Mouse (Mus musculus) kidney, adult 2 months (tissue): Measurements from ENCODE around the gene Ccr7. TPM values are rescaled to one million over a fixed set of nuclear protein-coding genes. Genes with fewer than 3 reads are reported as not detected.

ENCODE experiments used
- DNase-seq: peaks from one replicate; pipeline ENCODE4 v3.0.0; 2021
- H3K27ac ChIP-seq: fragments of 200-500 bp; 2 replicates; pipeline ENCODE4 v1.5.1; 2012; ENCODE audit warnings: low read depth, low read length, control low read depth, inconsistent platforms; ENCODE audit not compliant: insufficient read depth
- H3K27me3 ChIP-seq: fragments of 200-500 bp; replicated peaks from 2 replicates; pipeline ENCODE4 v1.6.1; 2012; ENCODE audit warnings: mild to moderate bottlenecking, moderate library complexity, low read length, inconsistent platforms; ENCODE audit not compliant: control insufficient read depth, insufficient read depth
- H3K36me3 ChIP-seq: fragments of 200-500 bp; 2 replicates; pipeline ENCODE4 v1.6.1; 2012; ENCODE audit warnings: mild to moderate bottlenecking, moderate library complexity, low read length, inconsistent platforms; ENCODE audit not compliant: control insufficient read depth, insufficient read depth
- H3K4me1 ChIP-seq: fragments of 200-500 bp; 2 replicates; pipeline ENCODE4 v1.6.1; 2011; ENCODE audit warnings: low read length; ENCODE audit not compliant: control insufficient read depth, insufficient read depth
- H3K4me3 ChIP-seq: fragments of 200-500 bp; 2 replicates; pipeline ENCODE4 v1.5.1; 2011; ENCODE audit warnings: mild to moderate bottlenecking, low read depth, low read length, control low read depth; ENCODE audit not compliant: insufficient read depth
- CTCF ChIP-seq: fragments of 200-500 bp; conservative IDR thresholded peaks from 2 replicates; pipeline ENCODE4 v1.5.1; 2011; ENCODE audit warnings: low read depth, mild to moderate bottlenecking, control low read depth, low read length, moderate library complexity, mixed read lengths; ENCODE audit not compliant: insufficient read depth, insufficient read length
- POLR2A ChIP-seq: fragments of 200-500 bp; IDR thresholded peaks from one replicate; pipeline ENCODE4 v1.6.1; 2011; ENCODE audit warnings: low read depth, low read length, control low read depth
- WGBS: fragments of 180-500 bp; shearing (Covaris S2); methylation state at CpG from one replicate; pipeline ENCODE4 v1.1.7; 2018; 5-methylcytosine and 5-hydroxymethylcytosine counted together
- polyA plus RNA-seq: library from polyadenylated mRNA; depleted of rRNA; stranded (reverse); fragments of >200 nt; gene quantifications from 2 replicates; pipeline ENCODE4 v1.2.3, GENCODE M21; 2012

The Ccr7 gene
- polyA plus RNA-seq, 1 experiment, result 11.2 TPM

DNA sequence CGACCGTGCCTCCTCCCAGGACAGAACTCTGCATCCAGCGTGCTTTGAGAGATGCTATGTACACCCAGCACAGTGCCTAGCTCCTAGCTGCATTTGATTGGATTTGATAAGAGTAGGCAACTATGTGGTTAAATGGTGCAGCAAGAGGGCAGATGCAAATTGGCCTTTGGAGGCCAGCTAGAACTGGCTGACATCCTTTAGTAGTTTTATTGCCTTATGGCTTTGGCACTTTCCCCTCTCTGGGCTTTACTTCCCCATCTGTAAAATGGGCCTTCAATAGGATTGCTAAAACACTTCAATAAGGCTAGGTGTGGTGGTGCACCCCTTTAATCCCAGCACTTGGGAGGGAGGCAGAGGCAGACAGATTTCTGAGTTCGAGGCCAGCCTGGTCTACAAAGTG, 17.9 kb downstream of the Ccr7 start:
- no peak for TF ChIP-seq POLR2A
- no peak overlapping the region for H3K27ac ChIP-seq

DNA sequence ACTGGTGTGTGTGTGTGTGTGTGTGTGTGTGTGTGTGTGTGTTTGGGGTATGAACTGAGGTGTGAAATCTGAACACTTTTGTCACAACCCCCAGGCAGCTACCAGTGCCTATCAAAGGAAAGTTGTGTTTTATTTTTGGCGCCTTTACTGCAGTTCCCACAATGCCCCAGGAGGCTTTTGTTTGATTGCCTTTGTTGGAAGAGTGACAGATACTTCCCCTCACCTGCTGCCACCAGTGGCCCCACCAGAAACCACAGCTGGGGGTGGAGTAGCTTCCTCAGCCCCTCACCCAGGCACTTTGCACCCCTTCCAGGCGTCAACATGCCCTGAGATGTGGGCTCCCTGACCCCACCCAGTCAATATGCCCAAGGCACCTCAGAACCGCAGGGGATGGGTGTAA, 18.5 kb downstream of the Ccr7 start:
- no peak for DNase-seq
- H3K27ac ChIP-seq, result no peak overlapping the region
- TF ChIP-seq POLR2A (no peak), CTCF (no peak)
- no peaks in the 10 kb centered on the region for H3K4me1 ChIP-seq
- no peak overlapping the region for H3K4me3 ChIP-seq
- no peaks in the 10 kb centered on the region for H3K27me3 ChIP-seq
- H3K36me3 ChIP-seq, result no peaks in the 10 kb centered on the region
- WGBS, result 81% methylated on average over 3 of the region's 3 CpGs

More for the DNA sequence above, 17.9 kb downstream of the Ccr7 start:
- Histone ChIP-seq H3K4me1 (no peaks in the 10 kb centered on the region), H3K27me3 (no peaks in the 10 kb centered on the region), H3K4me3 (no peak overlapping the region), H3K36me3 (no peaks in the 10 kb centered on the region)
- 75% methylated on average over 4 of the region's 4 CpGs for WGBS
- DNase-seq, result no peak

DNA sequence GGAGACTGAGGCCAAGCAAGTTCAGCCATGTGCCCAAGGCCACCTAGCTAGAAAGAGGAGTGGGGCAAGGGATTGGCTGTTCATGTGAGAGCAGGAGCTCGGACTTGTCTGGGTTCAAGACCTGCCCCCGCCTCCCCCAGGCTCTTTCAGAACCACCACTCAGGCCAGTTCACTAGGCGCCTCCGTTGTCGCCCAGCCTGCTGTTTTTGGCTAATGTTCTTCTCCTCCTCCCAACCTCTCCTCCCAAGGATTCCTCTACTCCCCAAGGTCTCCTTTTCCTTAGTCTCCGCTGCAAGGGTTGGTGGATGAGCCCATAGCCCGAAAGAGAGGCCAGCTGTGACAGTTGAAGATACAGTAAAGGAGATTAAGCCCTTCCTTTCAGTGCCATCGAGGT, 19.8 kb downstream of the Ccr7 start:
- DNase-seq, result no peak
- H3K27ac ChIP-seq, result no peak overlapping the region
- H3K36me3 ChIP-seq, result no peaks in the 10 kb centered on the region
- WGBS, result 75% methylated on average over 8 of the region's 8 CpGs
- H3K4me3 ChIP-seq, result no peak overlapping the region
- H3K4me1 ChIP-seq, result no peaks in the 10 kb centered on the region
- TF ChIP-seq POLR2A (no peak), CTCF (no peak)
- H3K27me3 ChIP-seq, result no peaks in the 10 kb centered on the region

DNA sequence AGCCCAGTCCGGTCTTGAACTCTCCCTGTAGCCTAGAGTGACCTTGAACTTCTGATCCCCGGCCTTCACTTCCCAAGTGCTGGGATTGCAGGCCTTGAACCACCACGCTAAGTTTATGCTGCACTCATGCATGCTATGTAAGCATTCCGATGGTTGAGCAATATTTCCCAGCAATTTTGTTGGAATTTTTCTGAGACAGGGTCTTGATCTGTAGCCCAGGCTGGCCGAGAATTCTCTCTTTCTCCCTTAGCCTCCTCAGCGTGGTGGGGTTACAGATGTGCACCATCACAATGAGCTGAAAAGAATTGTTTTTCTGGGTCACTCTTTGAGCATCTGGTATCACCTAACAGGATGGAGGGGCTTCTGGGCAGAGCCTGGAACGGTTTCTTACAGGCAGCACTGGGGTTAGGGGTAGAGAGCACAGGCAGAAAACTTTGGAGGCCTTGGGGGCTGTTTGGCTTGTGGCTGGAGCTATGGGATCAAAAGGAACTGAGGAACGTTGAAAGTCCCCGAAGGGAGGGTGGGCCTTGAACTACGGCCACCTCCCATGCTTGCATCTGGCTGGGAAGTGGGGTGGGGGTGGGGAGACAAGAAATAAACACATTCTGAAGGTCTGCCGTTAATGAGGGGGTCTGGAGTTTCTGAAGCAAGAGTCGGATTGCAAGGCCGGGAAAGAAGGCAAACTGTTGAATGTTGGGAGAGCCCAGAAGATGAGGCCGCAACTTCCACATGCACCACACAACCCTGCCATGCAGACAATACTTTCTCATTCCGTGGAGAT, 20.4 kb downstream of the Ccr7 start:
- TF ChIP-seq CTCF, result no peak
- no peak for TF ChIP-seq POLR2A
- DNase-seq, result no peak
- no peaks in the 10 kb centered on the region for H3K36me3 ChIP-seq
- 67% methylated on average over 15 of the region's 15 CpGs for WGBS
- H3K4me3 ChIP-seq, result no peak overlapping the region
- no peaks in the 10 kb centered on the region for H3K4me1 ChIP-seq
- H3K27ac ChIP-seq, result no peak overlapping the region
- H3K27me3 ChIP-seq, result no peaks in the 10 kb centered on the region

DNA sequence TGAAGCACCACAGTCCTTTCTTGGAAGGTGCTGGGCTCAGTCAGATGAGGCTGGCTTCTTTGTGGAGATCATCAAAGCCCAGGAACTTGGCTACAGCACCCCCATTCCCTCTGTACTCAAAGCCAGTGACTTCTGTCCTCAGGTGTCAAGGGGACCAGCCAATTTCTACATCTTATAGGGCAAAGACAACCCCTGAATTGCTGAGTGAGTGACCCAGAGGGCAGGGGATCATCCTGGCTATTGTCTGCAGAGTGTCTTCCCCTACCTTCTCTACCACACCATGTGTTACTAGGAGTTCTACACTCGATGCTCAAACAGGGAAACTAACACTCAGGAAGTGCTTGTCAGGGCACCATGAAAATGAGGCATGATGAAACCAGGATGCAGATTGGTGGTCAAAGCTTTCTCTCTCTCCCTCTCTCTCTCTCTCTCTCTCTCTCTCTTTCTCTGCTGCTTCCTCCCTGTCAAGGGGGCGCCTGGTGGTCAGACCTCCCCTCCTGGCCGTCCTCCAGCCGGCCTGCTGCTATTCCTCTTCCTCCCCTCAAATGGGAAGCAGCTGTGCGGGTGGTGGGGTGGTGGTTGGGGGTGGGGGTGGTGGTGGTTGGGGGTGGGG, 21.5 kb downstream of the Ccr7 start:
- 52% methylated on average over 5 of the region's 5 CpGs for WGBS
- TF ChIP-seq CTCF (no peak), POLR2A (no peak)
- no peaks in the 10 kb centered on the region for H3K36me3 ChIP-seq
- no peak overlapping the region for H3K4me3 ChIP-seq
- DNase-seq, result no peak
- no peak overlapping the region for H3K27ac ChIP-seq
- H3K4me1 ChIP-seq, result no peaks in the 10 kb centered on the region
- no peaks in the 10 kb centered on the region for H3K27me3 ChIP-seq

DNA sequence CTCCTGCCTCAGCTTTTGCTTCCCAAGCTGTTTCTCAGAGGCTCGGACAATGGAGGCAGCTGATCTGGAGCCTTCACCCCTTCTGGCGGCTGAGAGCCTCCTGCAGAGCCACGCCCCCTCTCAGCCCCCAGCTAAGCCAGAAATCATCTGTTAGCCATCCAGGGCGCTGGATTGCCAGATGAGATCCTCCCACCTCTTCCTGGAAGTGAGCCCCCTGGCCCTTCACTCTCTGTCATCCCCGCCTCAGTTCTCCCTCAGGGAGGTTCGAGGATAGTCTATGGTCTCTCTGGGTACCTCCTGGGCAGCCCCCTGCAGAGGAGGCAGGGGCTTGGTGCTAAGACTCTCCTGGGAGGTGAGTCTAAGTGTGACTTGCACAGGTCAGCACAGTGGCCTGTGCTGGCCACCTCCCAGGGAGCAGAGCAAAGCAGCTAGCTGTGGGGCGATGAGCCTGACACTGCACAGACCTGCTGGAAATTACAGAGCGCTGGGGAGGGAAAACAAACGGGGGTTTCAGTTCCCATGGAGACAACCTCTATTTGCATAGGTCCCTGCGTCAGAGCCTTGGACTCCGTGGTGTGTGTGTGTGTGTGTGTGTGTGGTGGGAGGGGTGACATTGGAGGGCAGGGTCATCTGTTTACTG, 22.7 kb downstream of the Ccr7 start:
- H3K27ac ChIP-seq, result no peak overlapping the region
- H3K27me3 ChIP-seq, result no peaks in the 10 kb centered on the region
- no peak for DNase-seq
- no peaks in the 10 kb centered on the region for H3K4me1 ChIP-seq
- no peak for TF ChIP-seq POLR2A
- no peak for TF ChIP-seq CTCF
- no peak overlapping the region for H3K4me3 ChIP-seq
- 18% methylated on average over 11 of the region's 11 CpGs for WGBS
- no peaks in the 10 kb centered on the region for H3K36me3 ChIP-seq

DNA sequence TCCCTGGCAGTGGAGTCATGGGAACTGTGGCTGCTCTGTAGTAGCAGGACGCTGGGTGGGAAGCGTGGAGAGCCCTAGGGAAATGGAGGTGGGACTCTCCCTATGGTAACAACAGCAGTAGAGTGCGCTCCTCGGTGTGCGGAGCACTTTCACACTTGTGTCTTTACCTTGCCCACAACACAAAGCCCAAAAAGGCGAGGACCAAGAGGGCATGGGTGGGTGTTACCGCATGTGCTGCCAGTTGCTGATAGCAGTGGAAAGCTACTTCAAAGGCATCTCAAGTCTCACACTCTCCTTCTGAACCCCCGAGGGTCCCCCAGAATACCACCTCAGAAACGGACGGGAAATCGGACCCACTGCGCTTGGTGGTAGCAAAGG, 23.4 kb downstream of the Ccr7 start:
- Histone ChIP-seq H3K36me3 (no peaks in the 10 kb centered on the region), H3K27ac (no peak overlapping the region), H3K4me1 (no peaks in the 10 kb centered on the region), H3K27me3 (no peaks in the 10 kb centered on the region), H3K4me3 (no peak overlapping the region)
- TF ChIP-seq CTCF, result no peak
- TF ChIP-seq POLR2A, result no peak
- WGBS, result 61% methylated on average over 12 of the region's 12 CpGs
- DNase-seq, result no peak
